Mouse (Mus musculus): ENCODE measurements around the gene Cmklr1.

Cmklr1 gene

GRCm38 (mm10) chr5:113620999-113621398 is 29.2 kb downstream of the Cmklr1 start:
- peak; percentile 44 for DNase-seq (ENCODE audit: low read depth, low spot score)

GRCm38 (mm10) chr5:113620130-113620716 is 30.0 kb downstream of the Cmklr1 start:
- no peak for DNase-seq (ENCODE audit: low read depth, low spot score)

- DNase-seq (ENCODE audit: low read depth, low spot score), result no peak
These were observed 31.1 kb downstream of the Cmklr1 start for GRCm38 (mm10) chr5:113619151-113619550.

- DNase-seq (ENCODE audit: low read depth, low spot score), result no peak
These were observed 31.5 kb downstream of the Cmklr1 start for GRCm38 (mm10) chr5:113618716-113619115.

GRCm38 (mm10) chr5:113611771-113612233 is 38.4 kb downstream of the Cmklr1 start:
- DNase-seq (ENCODE audit: low read depth, low spot score), result no peak

- DNase-seq (ENCODE audit: low read depth, low spot score), result no peak
These were observed 39.1 kb downstream of the Cmklr1 start for GRCm38 (mm10) chr5:113611131-113611530.

- no peak for DNase-seq (ENCODE audit: low read depth, low spot score)
These were observed 39.7 kb downstream of the Cmklr1 start for GRCm38 (mm10) chr5:113610490-113610889.

GRCm38 (mm10) chr5:113609891-113610290 is 40.3 kb downstream of the Cmklr1 start:
- DNase-seq (ENCODE audit: low read depth, low spot score), result no peak

GRCm38 (mm10) chr5:113608511-113608910 is 41.7 kb downstream of the Cmklr1 start:
- DNase-seq (ENCODE audit: low read depth, low spot score), result no peak

GRCm38 (mm10) chr5:113607941-113608431 is 42.2 kb downstream of the Cmklr1 start:
- no peak for DNase-seq (ENCODE audit: low read depth, low spot score)

GRCm38 (mm10) chr5:113606961-113607785 is 43.1 kb downstream of the Cmklr1 start:
- DNase-seq (ENCODE audit: low read depth, low spot score), result no peak

- no peak for DNase-seq (ENCODE audit: low read depth, low spot score)
These were observed 44.1 kb downstream of the Cmklr1 start for GRCm38 (mm10) chr5:113606121-113606520.

GRCm38 (mm10) chr5:113604758-113605157 is 45.5 kb downstream of the Cmklr1 start:
- no peak for DNase-seq (ENCODE audit: low read depth, low spot score)

GRCm38 (mm10) chr5:113603471-113603870 is 46.8 kb downstream of the Cmklr1 start:
- no peak for DNase-seq (ENCODE audit: low read depth, low spot score)

GRCm38 (mm10) chr5:113600803-113601202 is 49.4 kb downstream of the Cmklr1 start:
- DNase-seq (ENCODE audit: low read depth, low spot score), result no peak

GRCm38 (mm10) chr5:113600181-113600580 is 50.0 kb downstream of the Cmklr1 start:
- DNase-seq (ENCODE audit: low read depth, low spot score), result no peak

GRCm38 (mm10) chr5:113596780-113597353 is 53.4 kb downstream of the Cmklr1 start:
- no peak for DNase-seq (ENCODE audit: low read depth, low spot score)

- DNase-seq (ENCODE audit: low read depth, low spot score), result no peak
These were observed 54.0 kb downstream of the Cmklr1 start for GRCm38 (mm10) chr5:113596252-113596651.

GRCm38 (mm10) chr5:113593911-113594705 is 56.1 kb downstream of the Cmklr1 start:
- no peak for DNase-seq (ENCODE audit: low read depth, low spot score)

GRCm38 (mm10) chr5:113591751-113592230 is 58.4 kb downstream of the Cmklr1 start:
- peak; percentile 19 for DNase-seq (ENCODE audit: low read depth, low spot score)

- no peak for DNase-seq (ENCODE audit: low read depth, low spot score)
These were observed 59.1 kb downstream of the Cmklr1 start for GRCm38 (mm10) chr5:113591166-113591565.

All from CD4-positive helper T cell, adult 2 months (primary cell).